Mouse (Mus musculus) cerebral cortex, adult 2 months (tissue): ENCODE data around the gene Rreb1.

Experiments used
- WGBS: fragments of 180-500 bp; shearing (Covaris S2); methylation state at CpG from one replicate; pipeline ENCODE4 v1.1.7; 2018; 5-methylcytosine and 5-hydroxymethylcytosine counted together

Rreb1 gene

GRCm38 (mm10) chr13:37855221-37855757 lies 77.1 kb downstream of the Rreb1 start:
- 55% methylated on average over 3 of the region's 3 CpGs for WGBS

GRCm38 (mm10) chr13:37856537-37856936 lies 78.3 kb downstream of the Rreb1 start:
- WGBS = 86% methylated on average over 2 of the region's 2 CpGs

- 2% methylated on average over 59 of the region's 59 CpGs for WGBS
Observed at GRCm38 (mm10) chr13:37857284-37858065, 79.3 kb downstream of the Rreb1 start.

- WGBS = 18% methylated on average over 19 of the region's 19 CpGs
Observed at GRCm38 (mm10) chr13:37858066-37858501, 79.9 kb downstream of the Rreb1 start.

GRCm38 (mm10) chr13:37858508-37858907 lies 80.3 kb downstream of the Rreb1 start:
- WGBS = 77% methylated on average over 9 of the region's 9 CpGs

- 82% methylated on average over 8 of the region's 8 CpGs for WGBS
Observed at GRCm38 (mm10) chr13:37859782-37860181, 81.6 kb downstream of the Rreb1 start.

GRCm38 (mm10) chr13:37860204-37860603 lies 82.0 kb downstream of the Rreb1 start:
- 92% methylated on average over 3 of the region's 3 CpGs for WGBS

- 91% methylated on average over 3 of the region's 3 CpGs for WGBS
Observed at GRCm38 (mm10) chr13:37860789-37861188, 82.6 kb downstream of the Rreb1 start.

GRCm38 (mm10) chr13:37862492-37862891 lies 84.3 kb downstream of the Rreb1 start:
- 35% methylated on average over 6 of the region's 6 CpGs for WGBS

GRCm38 (mm10) chr13:37863643-37864042 lies 85.4 kb downstream of the Rreb1 start:
- WGBS = 83% methylated on average over 5 of the region's 5 CpGs

GRCm38 (mm10) chr13:37864697-37865096 lies 86.5 kb downstream of the Rreb1 start:
- WGBS = 79% methylated on average over 1 of the region's 1 CpGs

- WGBS = 70% methylated on average over 5 of the region's 5 CpGs
Observed at GRCm38 (mm10) chr13:37866296-37866695, 88.1 kb downstream of the Rreb1 start.

- 69% methylated on average over 3 of the region's 3 CpGs for WGBS
Observed at GRCm38 (mm10) chr13:37866846-37867245, 88.6 kb downstream of the Rreb1 start.

- 91% methylated on average over 12 of the region's 12 CpGs for WGBS
Observed at GRCm38 (mm10) chr13:37870118-37870908, 92.1 kb downstream of the Rreb1 start.

GRCm38 (mm10) chr13:37872142-37872835 lies 94.1 kb downstream of the Rreb1 start:
- 93% methylated on average over 2 of the region's 2 CpGs for WGBS

- 82% methylated on average over 7 of the region's 7 CpGs for WGBS
Observed at GRCm38 (mm10) chr13:37873125-37873891, 95.1 kb downstream of the Rreb1 start.

GRCm38 (mm10) chr13:37875919-37876318 lies 97.7 kb downstream of the Rreb1 start:
- 85% methylated on average over 2 of the region's 2 CpGs for WGBS

GRCm38 (mm10) chr13:37876366-37876765 lies 98.2 kb downstream of the Rreb1 start:
- WGBS = 86% methylated on average over 5 of the region's 5 CpGs

- 77% methylated on average over 4 of the region's 4 CpGs for WGBS
Observed at GRCm38 (mm10) chr13:37876836-37877235, 98.6 kb downstream of the Rreb1 start.

GRCm38 (mm10) chr13:37877241-37877640 lies 99.0 kb downstream of the Rreb1 start:
- WGBS = 79% methylated on average over 3 of the region's 3 CpGs

- WGBS = 91% methylated on average over 2 of the region's 2 CpGs
Observed at GRCm38 (mm10) chr13:37878918-37879331, 100.7 kb downstream of the Rreb1 start.
